Mouse (Mus musculus) forebrain, embryonic 14.5 days (tissue): Measurements from ENCODE around the gene Zkscan17. TPM values are rescaled to one million over a fixed set of nuclear protein-coding genes. Genes with fewer than 3 reads are reported as not detected.
A peak's percentile ranks its signal among the peaks of the same experiment; 100 is the strongest.

Experiments used
- ATAC-seq: fragments of 200-750 bp; cut with Nextera tagmentation; 2 replicates; pipeline ENCODE4 v1.8.0; 2017; ENCODE audit warnings: mild to moderate bottlenecking, moderate library complexity
- DNase-seq: peaks from one replicate; pipeline ENCODE4 v3.0.0-alpha.2; 2015; ENCODE audit warnings: low spot score
- H3K27ac ChIP-seq: fragments of 300-500 bp; sonication (generic); 2 replicates; pipeline ENCODE4 v1.5.1; 2014; ENCODE audit warnings: low read depth, mild to moderate bottlenecking, control low read depth, low read length, moderate library complexity
- H3K27me3 ChIP-seq: fragments of 300-500 bp; sonication (generic); replicated peaks from 2 replicates; pipeline ENCODE4 v1.6.1; 2014; ENCODE audit warnings: low read length, control low read depth, mixed read lengths; ENCODE audit not compliant: control insufficient read depth, insufficient read depth
- H3K36me3 ChIP-seq: fragments of 300-500 bp; sonication (generic); 2 replicates; pipeline ENCODE4 v1.6.1; 2014; ENCODE audit warnings: low read length, control low read depth; ENCODE audit not compliant: control insufficient read depth, insufficient read depth
- H3K4me1 ChIP-seq: fragments of 300-500 bp; sonication (generic); 2 replicates; pipeline ENCODE4 v1.6.1; 2014; ENCODE audit warnings: antibody characterized with exemption, low read length, control low read depth; ENCODE audit not compliant: control insufficient read depth, insufficient read depth
- H3K4me2 ChIP-seq: fragments of 300-500 bp; sonication (generic); 2 replicates; pipeline ENCODE4 v1.6.1; 2014; ENCODE audit warnings: mild to moderate bottlenecking, control low read depth, low read length
- H3K4me3 ChIP-seq: fragments of 300-500 bp; sonication (generic); 2 replicates; pipeline ENCODE4 v1.5.1; 2014; ENCODE audit warnings: low read depth, low read length, control low read depth
- H3K9ac ChIP-seq: fragments of 300-500 bp; sonication (generic); 2 replicates; pipeline ENCODE4 v1.6.1; 2014; ENCODE audit warnings: mild to moderate bottlenecking, low read length, control low read depth, moderate library complexity
- H3K9me3 ChIP-seq: fragments of 300-500 bp; sonication (generic); replicated peaks from 2 replicates; pipeline ENCODE4 v1.6.1; 2016; ENCODE audit warnings: low read length, control low read depth, mixed read lengths; ENCODE audit not compliant: control insufficient read depth
- WGBS: fragments of 180-500 bp; shearing (Covaris S2); extraction: QIAGEN DNeasy Blood & Tissue Kit; methylation state at CpG from one replicate; pipeline ENCODE4 v1.1.7; 2014; 5-methylcytosine and 5-hydroxymethylcytosine counted together
- polyA plus RNA-seq: library from polyadenylated mRNA; unstranded; fragments of >200 nt; fragmentation: Nextera tagmentation; extraction: Ambion mirVana; gene quantifications from 2 replicates; pipeline ENCODE4 v1.2.1, GENCODE M21; 2014

Zkscan17 gene
- polyA plus RNA-seq, 1 experiment from 2014 or later, result 11.4 TPM

DNA sequence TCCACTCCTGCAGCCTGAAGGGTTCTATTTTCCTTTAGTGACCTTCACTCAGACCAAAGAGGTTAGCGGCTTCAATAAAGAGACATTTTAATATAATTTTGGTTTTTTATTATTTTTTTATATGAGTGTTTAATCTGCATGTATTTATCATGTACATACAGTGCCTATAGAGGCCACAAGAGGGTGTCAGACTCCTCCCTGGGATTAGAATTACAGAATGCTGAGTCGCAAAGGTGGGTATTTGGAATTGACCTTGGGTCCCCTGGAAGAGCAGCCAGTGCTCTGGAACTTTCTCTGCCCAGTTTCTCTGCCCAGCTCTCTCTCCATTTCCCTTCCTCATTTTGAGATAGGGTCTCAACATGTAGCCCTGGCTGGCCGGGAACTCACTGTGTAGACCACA, 13.0 kb downstream of the Zkscan17 start:
- no peak overlapping the region for H3K4me2 ChIP-seq
- no peaks in the 10 kb centered on the region for H3K4me1 ChIP-seq
- 88% methylated on average over 3 of the region's 3 CpGs for whole genome bisulfite sequencing

DNA sequence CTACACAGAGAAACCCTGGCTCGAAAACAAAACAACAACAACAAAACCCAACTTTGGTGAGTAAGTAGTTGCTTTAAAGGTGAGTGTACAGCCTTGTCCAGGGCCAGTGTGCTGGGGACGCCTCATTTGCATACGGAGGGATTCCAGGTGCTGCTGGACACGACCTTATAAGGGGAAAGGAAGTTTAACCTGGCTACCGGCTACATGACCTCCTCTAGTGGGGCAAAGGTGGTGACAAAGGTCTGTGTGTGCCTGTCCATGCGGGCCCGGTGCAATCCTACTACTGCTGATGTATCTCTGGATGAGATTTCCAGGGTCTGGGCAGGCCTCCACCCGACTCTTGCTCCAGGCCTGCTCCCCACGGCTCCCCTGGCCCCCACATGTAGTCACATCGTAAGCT, 13.8 kb downstream of the Zkscan17 start:
- WGBS, result 93% methylated on average over 10 of the region's 10 CpGs

More for the DNA sequence above, 13.0 kb downstream of the Zkscan17 start:
- Histone ChIP-seq H3K9me3 (no peaks in the 10 kb centered on the region), H3K27me3 (no peaks in the 10 kb centered on the region), H3K27ac (no peak overlapping the region), H3K36me3 (peaks cover 13% of the 10 kb centered on the region), H3K4me3 (no peak overlapping the region), H3K9ac (no peak overlapping the region)
- ATAC-seq (no peak), DNase-seq (no peak)

DNA sequence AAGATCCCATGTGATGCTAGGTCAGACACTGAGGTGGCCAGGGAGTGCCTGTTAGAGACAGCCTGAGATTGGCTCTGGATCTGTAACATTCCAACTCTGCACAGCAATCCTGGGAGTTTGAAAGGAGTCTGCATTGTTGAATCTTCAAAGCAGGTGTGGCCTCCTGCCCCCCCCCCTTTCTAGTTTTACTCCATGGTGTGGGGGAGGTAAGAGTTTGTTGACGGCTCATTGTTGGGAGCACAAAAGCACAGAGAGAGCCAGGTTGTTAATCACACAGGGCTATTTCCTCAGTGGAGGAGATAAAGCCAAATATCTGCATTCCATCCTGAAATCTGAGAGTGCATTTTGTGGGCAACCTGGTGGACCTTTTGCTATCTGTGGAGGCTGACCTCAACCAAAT, 15.0 kb downstream of the Zkscan17 start:
- H3K36me3 ChIP-seq, result peaks cover 13% of the 10 kb centered on the region
- ATAC-seq (no peak), DNase-seq (no peak)
- no peak overlapping the region for H3K9ac ChIP-seq
- H3K4me3 ChIP-seq, result no peak overlapping the region
- no peaks in the 10 kb centered on the region for H3K9me3 ChIP-seq
- no peak overlapping the region for H3K4me2 ChIP-seq
- no peaks in the 10 kb centered on the region for H3K27me3 ChIP-seq
- no peak overlapping the region for H3K27ac ChIP-seq
- WGBS, result 75% methylated on average over 1 of the region's 1 CpGs
- H3K4me1 ChIP-seq, result peaks cover 6% of the 10 kb centered on the region; the same call in 1 of the 2 replicates

More for the DNA sequence above, 13.8 kb downstream of the Zkscan17 start:
- no peaks in the 10 kb centered on the region for H3K27me3 ChIP-seq
- peaks cover 13% of the 10 kb centered on the region for H3K36me3 ChIP-seq
- H3K9me3 ChIP-seq, result no peaks in the 10 kb centered on the region
- H3K9ac ChIP-seq, result no peak overlapping the region
- H3K4me3 ChIP-seq, result no peak overlapping the region
- no peak overlapping the region for H3K4me2 ChIP-seq
- no peak for DNase-seq
- no peak for ATAC-seq
- H3K27ac ChIP-seq, result no peak overlapping the region
- no peaks in the 10 kb centered on the region for H3K4me1 ChIP-seq

DNA sequence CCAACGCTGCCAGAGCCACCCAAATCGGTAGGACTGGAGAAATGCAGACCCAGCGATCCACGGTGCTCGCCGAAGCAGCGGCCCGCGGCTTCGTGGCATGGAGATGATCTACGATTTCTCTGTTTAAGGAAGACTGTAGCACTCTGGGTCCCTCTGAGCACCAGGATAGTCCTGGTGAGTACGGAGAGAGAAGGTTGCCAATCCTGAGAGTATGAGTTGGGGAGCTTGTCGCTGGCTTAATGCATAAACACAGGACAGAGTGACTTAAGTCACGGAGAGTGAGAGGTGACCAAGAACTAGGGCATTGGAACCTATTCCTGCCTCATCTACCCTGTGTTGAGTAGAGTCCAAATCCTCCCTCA, 19.9 kb downstream of the Zkscan17 start:
- Histone ChIP-seq H3K27ac (peak overlapping the region; percentile 87), H3K4me3 (peak overlapping the region; percentile 64), H3K36me3 (peaks cover 37% of the 10 kb centered on the region), H3K4me2 (peak overlapping the region; percentile 88), H3K9me3 (no peaks in the 10 kb centered on the region), H3K27me3 (no peaks in the 10 kb centered on the region), H3K9ac (peak overlapping the region; percentile 87), H3K4me1 (peaks cover 10% of the 10 kb centered on the region)
- DNase-seq, result no peak
- under 1% methylated on average over 14 of the region's 14 CpGs for WGBS
- ATAC-seq, result no peak

DNA sequence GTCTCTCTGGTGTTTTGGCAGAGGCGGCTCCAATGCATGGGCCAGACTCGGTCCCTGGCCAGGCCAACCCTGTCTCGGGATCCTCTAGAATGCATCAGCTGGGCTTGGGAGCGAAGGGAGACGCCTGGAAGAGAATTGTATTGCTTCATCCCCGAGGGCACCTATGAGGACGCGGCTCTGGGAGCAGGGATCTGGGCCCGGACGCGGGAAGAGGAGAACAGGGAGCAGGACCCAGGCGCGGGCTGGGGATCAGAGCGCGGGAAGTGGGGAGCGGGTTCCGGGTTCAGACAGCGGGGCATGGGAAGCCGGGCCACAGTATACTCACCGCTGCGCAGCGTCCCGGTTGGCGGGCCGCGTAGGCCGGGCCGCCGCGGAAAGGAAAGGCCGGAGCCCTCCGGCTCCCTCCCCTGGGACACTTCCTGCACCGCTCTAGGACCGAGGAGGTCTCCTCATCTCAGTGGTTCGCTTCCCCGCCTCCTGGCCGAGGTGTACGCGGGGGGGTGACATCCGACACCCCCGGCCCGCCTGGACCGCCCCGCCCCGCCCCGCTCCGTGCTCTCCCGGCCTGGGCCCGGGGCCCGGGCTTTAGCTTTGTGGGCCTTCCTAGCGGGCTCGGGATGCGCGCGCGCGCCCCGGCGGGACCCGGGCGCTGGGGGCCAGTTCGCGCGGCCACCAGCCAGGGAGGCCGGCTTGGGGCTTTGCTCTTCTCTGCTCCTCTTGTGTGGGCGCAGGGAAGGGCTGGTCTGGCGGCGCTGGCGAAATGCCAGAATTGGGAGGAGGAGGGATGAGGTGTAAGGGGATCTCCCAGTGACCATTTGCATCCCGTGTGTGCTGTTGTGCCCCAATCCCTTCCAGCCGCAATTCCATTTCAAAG, 20.5 kb downstream of the Zkscan17 start:
- H3K36me3 ChIP-seq, result peaks cover 39% of the 10 kb centered on the region
- H3K4me3 ChIP-seq, result peak overlapping the region; percentile 64
- DNase-seq (peak; percentile 90), ATAC-seq (peak; percentile 89)
- H3K9ac ChIP-seq, result peak overlapping the region; percentile 87
- H3K27ac ChIP-seq, result peak overlapping the region; percentile 87
- H3K9me3 ChIP-seq, result no peaks in the 10 kb centered on the region
- H3K4me2 ChIP-seq, result peak overlapping the region; percentile 88
- H3K27me3 ChIP-seq, result no peaks in the 10 kb centered on the region
- WGBS, result under 1% methylated on average over 54 of the region's 71 CpGs
- H3K4me1 ChIP-seq, result peaks cover 10% of the 10 kb centered on the region

DNA sequence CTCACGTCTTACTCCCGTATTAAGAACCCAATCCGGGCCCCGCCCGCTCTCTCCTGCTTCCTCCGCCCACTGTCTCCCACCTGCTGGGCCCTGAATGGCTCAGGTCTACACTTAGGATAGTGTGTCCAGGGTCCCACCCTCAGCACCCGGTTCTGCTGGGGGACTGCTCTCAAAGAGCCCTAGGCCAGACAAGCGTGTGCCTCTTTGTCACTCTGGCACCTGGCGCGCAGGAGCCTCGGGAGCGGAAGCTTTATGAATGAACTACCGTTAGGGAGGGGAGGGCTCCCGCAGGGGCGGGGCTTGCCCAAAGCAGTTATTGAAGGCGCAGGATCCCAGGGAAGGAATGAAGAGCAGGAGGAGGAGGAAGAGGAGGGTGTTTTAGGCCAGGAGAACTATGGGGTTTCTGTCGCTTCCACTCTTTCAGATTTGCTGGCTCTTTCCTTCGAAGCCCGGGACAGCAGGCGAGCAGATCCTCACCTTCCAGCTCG, 21.2 kb downstream of the Zkscan17 start:
- H3K4me3 ChIP-seq, result peak overlapping the region; percentile 64
- peak; percentile 71 for ATAC-seq
- WGBS, result under 1% methylated on average over 21 of the region's 21 CpGs

DNA sequence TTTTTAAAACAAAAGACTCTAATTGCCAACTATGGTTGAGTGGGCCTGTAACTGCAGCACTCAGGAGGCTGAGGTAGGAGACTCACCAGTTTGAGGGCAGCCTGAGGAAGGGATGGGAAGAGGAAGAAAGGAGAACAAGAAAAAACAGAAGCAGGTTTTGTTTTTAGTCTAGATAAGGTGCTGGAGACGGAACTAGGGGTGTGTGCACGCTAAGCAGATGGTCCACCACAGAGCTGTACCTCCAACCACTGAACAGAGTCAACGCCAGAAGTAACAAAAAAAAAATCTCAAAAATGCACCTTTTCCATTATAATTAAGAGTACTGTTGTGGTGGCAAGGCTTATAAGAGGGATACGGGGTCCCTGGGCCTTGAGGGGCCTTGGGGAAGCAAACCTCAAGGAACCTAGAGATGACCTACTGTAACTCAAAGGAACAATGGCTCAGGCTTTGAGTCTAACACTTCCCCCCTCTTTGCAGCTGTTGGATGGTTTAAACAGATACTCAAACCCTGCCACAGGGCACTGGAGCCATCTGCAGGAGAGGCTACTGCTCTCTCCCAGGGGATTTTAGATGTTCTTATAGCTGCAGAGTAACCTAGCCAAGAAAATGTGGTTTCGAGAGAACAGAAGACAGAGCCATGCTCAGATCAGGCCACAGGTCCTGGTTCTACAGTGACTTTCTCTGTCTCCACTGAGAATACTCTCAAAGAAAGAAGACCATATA, 24.4 kb downstream of the Zkscan17 start:
- H3K4me1 ChIP-seq, result peaks cover 6% of the 10 kb centered on the region
- no peak overlapping the region for H3K4me2 ChIP-seq
- WGBS, result 94% methylated on average over 5 of the region's 5 CpGs
- H3K4me3 ChIP-seq, result no peak overlapping the region
- no peaks in the 10 kb centered on the region for H3K27me3 ChIP-seq
- ATAC-seq (no peak), DNase-seq (no peak)
- H3K9ac ChIP-seq, result no peak overlapping the region
- H3K27ac ChIP-seq, result no peak overlapping the region
- H3K9me3 ChIP-seq, result no peaks in the 10 kb centered on the region
- peaks cover 68% of the 10 kb centered on the region for H3K36me3 ChIP-seq

More for the DNA sequence above, 21.2 kb downstream of the Zkscan17 start:
- Histone ChIP-seq H3K9me3 (no peaks in the 10 kb centered on the region), H3K9ac (peak overlapping the region; percentile 87), H3K27ac (peak overlapping the region; percentile 87), H3K4me2 (peak overlapping the region; percentile 88), H3K27me3 (no peaks in the 10 kb centered on the region), H3K4me1 (peaks cover 10% of the 10 kb centered on the region), H3K36me3 (peaks cover 39% of the 10 kb centered on the region)
- peak; percentile 81 for DNase-seq

DNA sequence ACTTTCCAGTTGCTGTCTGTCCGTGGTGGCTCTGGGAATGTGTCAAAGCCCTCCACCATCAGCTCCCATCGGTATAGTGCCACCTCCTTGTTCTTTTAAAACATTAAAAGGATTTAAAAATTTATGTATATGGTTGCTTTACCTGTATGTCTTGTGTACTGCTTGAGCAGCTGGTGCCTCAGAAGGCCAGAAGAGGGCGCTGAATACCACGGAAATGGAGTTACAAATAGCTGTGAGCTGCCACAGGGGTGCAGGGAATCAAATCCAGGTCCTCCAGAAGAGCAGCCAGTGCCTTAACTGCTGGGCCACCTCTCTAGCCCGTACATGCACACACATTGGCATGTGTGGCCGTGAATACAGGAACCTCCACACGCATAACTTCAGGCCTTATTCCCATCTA, 28.8 kb downstream of the Zkscan17 start:
- no peak overlapping the region for H3K27ac ChIP-seq
- H3K9me3 ChIP-seq, result no peaks in the 10 kb centered on the region
- no peak overlapping the region for H3K4me3 ChIP-seq
- no peak overlapping the region for H3K4me2 ChIP-seq
- DNase-seq (no peak), ATAC-seq (no peak)
- WGBS, result 92% methylated on average over 7 of the region's 7 CpGs
- peaks cover 94% of the 10 kb centered on the region for H3K36me3 ChIP-seq
- no peaks in the 10 kb centered on the region for H3K4me1 ChIP-seq
- H3K27me3 ChIP-seq, result no peaks in the 10 kb centered on the region
- no peak overlapping the region for H3K9ac ChIP-seq
